Mouse (Mus musculus) stomach, postnatal 0 days (tissue): ENCODE results near the gene Degs1.

Source experiments
- CTCF ChIP-seq: IDR thresholded peaks from 2 replicates; pipeline ENCODE4 v1.5.1; 2016; ENCODE audit warnings: antibody characterized with exemption, low read depth, mild to moderate bottlenecking, moderate library complexity
- EP300 ChIP-seq: optimal IDR thresholded peaks from 2 replicates; pipeline ENCODE3; 2016; ENCODE audit warnings: antibody characterized with exemption

DNA sequence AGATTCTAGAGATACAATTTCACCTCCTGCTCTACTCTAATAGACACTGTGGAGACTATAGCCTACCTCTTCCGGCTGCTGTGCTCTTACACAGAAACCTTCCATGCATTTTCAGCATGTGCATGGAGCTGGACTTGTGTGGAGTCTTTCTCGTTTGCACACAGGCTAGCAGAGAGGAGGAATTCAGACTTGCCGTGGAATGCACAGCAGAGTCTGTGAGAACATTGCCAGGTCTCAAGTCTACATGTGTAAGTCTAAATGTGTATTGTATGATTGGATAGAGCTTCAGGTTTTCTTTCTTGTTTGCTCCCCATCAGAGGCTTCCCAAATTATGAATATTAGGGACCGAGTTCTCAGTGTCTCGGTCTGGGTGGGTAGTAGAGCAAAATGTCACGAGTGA, 14.2 kb upstream of the Degs1 start:
- TF ChIP-seq CTCF (no peak), EP300 (no peak)
